Mouse (Mus musculus) cerebellum, postnatal 36 days (tissue): ENCODE data around the gene Tfb1m.

Source experiments
- DNase-seq, 2 experiments: peaks; one replicate each; pipeline ENCODE4 v3.0.0; 2021 to 2022; ENCODE audit warnings: mixed read lengths in 2 of 2

The Tfb1m gene

DNA sequence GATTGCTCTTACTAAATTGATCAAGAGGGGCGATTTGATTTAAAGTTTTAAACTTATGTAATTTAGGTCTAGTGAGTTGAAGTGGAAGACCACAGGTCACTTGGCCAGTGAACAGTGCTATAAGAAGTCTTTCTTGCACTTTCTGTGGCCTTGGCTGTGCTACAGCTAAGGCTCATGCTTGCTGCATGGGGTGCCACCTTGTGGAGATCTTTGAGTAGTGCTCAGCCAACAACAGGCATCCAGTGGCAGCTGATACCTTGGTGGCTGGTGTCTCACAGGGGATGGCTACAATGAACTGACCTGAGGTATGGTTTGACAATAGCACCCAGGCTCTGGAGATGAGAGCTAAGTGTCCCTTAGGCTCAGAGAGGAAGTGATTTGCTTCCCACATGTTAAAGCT lies 47.7 kb downstream of the Tfb1m start:
- peak; percentile 53 to 61 for DNase-seq

DNA sequence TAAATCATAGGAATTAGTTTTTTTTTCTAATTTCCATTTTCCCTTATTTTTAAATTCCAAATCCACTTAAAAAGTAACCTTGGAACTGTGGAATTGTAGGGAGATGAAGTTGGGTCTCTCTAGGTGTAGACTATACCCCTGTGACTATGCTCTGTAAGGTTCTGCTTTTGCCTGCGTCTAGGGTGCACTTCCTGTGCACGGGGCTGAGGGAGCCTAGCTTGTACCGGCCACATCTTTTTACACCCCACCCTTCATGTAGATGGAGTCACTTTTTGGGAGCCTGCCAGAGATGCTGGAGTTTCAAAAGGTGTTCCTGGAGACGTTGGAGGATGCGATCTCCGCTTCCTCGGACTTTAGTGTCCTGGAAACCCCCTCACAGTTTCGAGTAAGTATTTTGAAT lies 51.1 kb downstream of the Tfb1m start:
- no peak for DNase-seq

DNA sequence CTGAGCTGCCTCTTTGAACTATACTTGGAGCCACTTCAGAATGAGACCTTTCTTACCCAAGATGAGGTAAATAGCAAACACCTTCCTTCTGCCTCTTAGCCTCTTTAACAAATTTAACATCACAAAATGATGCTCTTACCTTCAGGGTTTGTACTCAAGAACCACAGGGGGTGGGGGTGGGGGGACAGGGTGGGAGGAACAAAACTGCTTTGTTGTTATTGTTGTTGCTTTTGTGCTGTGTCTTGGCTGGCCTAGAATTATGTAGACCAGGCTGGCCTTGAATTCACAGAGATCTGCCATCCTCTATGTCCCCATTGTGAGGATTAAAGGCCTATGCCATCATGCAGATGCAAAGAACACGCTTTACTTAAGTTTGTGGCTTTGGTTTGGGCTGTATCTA lies 51.9 kb downstream of the Tfb1m start:
- no peak for DNase-seq

DNA sequence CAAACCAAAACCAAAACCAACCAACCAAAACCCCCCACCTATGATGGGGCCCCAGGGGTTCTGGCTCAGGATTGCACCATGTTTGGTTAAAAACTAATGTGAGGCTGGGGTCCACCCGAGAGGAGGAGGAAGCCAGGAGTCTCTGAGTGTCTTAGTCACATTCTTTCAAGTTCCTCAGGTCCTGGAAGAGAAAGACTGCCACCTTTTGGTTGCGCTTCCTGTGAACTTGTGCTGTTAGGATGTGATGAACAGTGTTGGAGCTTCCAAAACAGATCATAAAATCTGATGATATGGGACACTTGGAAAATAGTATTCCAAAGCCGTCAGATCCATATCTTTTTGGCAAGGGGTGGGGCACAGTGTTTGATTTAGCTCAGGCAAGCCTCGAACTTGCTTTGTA lies 56.6 kb downstream of the Tfb1m start:
- no peak for DNase-seq

DNA sequence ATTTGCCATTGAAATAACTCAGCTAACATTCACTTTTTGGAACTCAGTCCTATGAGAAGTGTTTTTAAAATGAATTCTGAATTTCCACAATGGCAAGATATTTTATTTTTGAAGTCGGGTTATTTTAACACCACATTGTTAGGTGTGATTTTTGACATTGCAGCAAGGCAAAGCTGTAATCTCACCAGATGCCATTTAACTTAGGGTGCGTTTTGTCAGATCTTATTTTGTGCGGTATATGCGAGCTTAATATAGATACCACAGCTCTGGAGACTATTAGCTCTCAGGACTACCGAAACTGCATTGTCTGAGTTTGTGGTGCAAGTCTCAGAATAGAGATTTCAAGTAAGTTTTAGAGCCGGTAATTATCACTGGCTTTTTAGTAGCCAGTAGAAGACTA lies 57.5 kb downstream of the Tfb1m start:
- DNase-seq = no peak

DNA sequence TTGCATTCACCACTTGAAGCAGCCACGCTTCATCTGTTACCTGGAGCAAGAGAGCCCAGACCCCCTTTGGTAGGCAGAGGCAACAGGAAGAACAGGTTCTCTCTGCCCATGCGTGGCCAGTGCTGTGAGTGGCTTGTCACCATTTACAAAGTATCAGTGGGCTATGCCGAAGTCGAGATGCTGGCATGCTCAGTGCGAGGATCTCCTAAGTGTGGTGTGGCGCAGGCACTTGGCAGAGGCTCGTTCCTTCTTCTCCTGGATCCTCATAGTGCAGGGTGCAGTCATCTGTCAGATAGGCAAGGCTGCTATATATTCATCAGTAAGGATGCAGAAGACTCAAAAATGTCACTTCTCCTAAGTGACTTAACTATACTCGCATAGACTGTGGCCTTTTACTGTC lies 58.1 kb downstream of the Tfb1m start:
- no peak for DNase-seq

DNA sequence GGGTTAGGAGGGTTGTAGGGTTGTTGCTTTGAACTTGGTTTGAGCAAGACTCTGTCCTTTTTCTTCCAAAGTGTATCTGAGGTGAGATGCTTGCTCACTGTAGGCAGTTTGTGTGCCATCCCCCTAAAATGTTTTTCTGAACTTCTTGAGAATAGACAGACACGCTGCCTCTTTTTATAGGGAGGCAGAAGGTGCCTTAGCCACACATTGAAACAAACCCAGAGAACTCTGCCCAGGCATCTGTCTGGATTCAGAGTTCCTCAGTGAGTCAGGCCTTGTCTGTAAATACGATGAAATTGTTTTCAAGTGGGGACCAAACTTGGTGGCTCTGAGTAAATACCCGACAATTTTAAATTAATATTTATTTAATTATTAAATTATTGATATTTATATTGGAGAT lies 59.0 kb downstream of the Tfb1m start:
- DNase-seq = no peak

DNA sequence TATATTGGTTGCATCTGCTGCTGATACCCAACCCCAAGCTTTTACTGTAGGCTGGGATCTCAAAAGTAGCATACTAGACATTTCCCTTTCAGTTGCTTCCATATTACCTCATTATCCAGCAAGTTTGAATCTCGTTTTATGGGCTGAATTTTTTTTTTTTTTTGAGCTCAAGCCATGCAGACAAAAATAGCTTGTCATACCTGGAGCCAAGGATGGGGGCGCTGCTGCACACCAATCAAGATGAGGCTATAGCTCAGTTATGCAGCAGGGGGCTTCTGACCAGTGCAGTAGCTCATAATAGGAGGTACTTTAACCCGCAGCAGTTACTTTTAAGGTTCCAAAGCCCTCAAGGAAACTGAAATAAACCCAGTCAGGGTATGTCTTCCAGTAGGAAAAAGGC lies 59.5 kb downstream of the Tfb1m start:
- DNase-seq = no peak

DNA sequence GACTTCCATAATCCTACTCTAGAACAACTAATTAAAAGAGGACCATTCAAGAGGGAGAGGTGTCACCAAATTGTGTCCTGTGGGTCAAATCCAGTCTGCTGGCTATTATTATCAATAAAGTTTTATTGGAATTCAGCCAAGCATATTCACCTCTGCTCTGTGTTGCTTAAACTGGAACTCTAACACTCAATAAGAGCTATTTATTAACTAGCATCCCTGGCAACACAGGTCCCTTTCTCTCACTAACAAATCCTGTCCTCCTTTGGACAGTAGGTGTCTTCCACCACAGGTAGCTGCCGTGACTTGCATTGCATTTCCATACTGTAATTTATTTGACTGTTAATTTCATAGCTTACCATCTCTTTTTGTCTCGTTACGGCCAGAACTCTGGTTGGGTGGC lies 61.5 kb downstream of the Tfb1m start:
- DNase-seq = no peak

DNA sequence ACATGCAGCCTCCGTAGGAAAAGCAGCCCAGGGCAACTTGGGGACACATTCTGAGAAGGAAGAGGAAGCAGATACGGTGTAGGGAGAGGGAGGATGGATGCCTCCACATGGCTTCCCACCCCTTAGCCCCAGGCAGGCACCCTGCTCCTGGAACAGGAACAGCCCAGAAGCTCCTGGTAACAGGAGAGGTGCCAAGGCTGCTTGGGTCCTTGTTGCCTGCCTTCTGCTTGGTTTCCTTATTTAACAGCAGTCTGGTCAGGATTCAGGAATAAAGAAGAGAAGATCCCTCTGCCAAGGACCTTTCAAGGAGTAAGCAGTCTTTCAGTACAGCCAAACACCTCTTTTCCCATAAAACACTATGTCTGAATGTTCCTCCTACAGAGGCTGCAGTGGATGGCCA lies 62.0 kb downstream of the Tfb1m start:
- DNase-seq = no peak

DNA sequence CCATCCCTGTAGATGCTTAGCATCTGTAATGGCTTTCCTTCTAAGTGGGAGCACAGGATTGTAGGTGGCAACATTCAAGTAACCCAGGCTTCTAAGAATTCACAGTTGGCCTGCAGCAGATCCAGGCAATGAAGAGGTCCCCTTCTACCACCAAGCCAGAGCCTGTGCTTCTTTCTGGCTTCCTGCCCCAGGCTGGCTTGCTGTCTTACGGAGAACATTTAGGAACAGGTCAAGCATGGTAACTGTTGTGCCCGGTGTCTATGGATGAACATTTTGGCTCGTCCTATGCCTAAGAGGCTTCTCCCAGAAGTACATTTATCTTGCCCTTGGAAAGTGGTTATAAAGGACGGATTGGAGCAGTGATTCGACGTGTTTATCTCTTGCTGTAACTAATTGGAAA lies 65.9 kb downstream of the Tfb1m start:
- DNase-seq = no peak

DNA sequence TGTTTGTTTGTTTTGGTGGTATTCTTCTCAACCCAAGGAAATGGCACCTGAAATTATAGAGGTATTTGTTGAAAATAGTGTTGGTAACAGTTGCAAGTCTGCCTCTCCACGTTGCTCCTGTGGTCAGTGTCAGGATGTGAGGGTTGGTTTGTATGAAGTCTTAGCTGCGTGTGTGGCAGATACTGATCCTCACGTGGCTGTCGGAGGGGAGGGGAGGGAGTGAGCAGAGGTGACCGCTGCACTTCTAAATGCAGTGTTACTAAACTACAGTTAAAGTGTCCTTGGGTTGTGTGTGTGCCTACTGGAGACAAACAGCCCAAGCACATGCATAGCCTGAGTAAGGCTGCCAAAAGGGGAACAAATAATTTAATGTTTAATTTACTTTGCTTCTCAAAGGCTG lies 66.5 kb downstream of the Tfb1m start:
- DNase-seq = no peak

DNA sequence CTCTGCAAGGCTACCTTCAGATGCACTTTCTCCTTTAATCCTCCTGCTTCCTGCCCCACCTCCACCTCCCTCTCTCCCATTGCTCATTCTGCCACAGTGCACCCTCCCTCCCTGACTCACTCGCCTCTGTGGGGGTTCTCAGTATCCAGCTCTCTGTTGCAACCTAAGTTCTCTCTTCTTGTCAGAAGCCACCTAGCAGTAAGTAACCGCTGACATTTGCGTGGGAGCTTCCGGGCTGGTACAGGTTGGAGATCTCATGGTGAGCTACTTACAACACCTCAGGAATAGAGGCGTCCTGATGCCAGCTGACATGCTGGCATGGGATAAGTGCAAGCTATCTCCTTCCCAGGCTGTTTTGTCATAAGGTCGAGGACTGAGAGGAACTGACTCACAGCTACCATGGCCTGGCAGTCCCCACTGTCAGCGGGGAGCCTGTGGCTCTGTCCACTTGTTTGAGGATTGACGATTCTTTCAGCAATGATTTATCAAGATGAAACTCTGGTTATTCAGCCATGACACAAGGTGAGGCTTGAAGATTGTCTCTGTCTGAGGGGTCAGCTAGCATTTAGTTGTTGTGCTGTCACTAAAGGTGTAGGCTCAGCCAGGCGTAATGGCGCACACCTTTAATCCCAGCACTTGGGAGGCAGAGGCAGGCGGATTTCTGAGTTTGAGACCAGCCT lies 67.2 kb downstream of the Tfb1m start:
- DNase-seq = no peak

DNA sequence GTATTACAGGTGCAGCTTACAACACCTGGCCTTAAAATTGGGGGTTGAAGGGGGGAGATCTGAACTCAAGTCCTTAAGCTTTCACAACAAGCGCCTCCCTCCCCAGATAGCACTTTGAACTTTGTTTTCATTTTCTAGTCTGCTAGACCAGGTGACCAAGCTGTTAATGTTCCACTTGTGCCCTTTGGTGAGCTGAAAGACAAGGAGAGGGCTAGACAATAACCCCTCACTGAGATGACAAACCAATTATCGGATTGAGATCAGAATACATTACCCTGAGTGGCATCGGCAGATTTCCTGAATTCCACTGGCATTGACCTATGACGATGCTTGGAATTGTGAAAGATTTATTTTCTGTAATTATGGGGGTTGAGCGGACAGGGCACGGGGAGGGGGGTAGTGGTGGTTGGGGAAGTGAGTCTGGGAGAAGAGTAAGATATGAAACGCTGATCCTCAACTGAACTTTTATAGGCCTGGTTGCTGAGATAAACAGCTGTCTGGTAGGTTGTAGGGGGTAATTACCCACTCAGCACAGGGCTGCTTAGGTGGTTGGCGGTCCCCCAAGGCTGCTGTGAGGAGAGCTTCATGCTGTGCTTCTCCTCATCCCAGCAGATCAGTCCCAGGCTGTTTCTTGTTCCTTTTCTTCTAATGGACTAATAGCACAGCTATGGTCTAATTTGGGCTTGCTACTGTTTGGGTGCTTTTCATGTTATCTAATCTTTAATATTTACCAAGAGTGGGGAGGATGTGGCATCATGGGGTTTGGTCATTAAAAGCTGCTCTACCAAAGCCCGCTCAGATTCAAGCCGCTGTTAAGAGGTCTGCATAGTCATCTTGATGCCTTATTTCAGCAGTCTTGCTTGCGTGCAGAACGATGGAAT lies 69.6 kb downstream of the Tfb1m start:
- DNase-seq = no peak

DNA sequence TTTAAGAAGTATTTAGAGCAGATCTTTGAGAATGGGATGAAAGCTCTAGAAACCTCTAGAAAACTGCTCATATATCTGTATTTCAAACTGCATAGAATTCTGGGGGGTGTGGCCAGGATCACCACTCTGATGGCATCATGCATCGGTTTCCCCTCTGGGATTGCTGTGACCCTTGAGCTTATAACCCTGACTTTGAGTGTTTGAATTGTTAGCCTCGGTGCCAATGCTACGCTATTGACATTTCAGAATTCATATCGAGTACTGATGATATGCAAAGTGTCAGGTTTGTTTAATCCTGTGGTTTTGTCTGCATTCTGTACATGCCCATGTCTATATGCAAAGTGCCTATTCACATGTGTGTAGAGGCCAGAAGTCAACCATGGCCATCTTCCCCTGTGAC lies 70.4 kb downstream of the Tfb1m start:
- no peak for DNase-seq

DNA sequence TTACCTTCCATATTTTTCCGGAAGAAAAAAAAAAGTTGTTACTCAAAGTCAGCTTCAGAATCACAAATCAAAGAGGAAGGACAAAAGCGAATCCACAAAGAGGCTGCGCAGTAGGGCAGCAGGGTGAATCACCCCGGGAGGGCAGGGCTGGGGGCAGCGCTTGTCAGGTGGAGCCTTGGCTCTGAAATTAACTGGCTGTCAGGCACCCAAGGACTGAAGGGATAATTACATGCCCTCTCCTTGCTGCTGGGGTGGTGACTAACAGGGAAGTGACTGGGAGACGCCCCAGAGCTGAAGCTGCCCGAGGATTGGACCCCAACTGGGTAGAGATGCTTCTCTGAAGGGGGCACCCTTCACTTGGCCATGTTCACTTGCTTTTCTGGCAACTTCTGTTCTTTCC lies 71.7 kb downstream of the Tfb1m start:
- no peak for DNase-seq

DNA sequence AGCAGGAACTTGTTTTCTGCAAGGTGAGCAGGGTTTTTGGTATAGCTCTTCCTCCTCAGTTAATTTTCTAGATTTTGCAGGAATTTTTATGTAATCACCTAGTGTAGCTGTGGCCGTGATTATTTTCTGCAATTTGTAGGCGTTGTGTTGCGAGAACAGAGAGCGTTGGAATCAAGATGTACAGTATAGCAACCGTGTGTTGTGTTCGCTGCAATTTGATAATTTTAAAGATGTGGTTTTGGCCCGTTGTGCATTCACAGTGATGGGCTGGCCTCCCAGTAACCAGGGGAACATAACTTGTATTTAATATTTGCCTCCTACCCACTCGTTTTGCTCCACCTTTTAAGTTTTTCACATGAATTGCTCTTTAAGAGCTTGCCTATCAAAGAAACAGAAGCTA lies 74.5 kb downstream of the Tfb1m start:
- no peak for DNase-seq

DNA sequence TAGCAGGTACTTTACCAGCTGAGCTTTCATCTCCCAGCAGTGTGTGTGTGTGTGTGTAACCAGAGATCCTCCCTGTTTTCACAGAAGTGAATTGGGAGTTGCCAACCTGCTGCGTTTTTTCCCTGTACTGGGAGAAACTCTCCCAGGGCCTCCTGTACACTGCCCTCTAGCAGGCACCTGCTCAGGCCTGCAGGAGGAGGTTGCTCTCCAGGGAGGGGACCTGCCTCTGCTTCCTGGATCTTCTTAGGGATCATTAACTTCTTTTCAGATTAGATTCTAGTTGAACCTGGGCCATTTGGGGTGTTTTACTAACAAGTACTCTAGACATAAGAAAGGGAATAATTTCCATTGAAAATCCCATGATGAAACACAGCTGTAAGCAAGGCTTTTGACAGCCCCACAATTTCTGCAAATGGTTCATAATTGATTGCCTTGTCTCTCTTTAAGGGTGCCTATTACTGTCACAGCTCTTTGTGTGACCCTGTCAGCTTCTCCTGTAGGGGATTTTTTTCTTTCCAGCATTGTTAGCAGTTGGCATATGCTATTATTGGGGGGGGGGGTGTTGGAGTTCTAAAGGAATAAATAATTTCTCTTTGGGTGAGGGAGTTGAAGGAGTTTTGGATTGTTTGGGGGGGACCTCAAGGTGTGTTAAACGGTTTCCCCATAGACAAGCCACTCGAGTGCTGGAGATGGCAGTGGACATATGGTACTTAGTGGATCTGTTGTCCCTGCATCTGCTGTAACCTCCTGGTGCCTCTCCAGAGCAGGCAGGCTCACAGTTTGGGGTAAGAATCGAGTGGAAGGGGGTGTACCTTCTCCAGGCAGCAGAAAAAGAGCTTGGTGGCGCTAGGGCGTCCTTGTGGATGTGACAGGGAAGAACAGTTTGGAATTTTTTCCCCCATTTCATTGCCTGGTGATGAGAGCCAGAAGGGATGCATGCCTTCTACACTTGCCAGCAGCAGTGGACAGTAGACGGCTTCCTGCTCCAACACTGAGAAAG lies 75.7 kb downstream of the Tfb1m start:
- DNase-seq = peak; percentile 31 to 39

DNA sequence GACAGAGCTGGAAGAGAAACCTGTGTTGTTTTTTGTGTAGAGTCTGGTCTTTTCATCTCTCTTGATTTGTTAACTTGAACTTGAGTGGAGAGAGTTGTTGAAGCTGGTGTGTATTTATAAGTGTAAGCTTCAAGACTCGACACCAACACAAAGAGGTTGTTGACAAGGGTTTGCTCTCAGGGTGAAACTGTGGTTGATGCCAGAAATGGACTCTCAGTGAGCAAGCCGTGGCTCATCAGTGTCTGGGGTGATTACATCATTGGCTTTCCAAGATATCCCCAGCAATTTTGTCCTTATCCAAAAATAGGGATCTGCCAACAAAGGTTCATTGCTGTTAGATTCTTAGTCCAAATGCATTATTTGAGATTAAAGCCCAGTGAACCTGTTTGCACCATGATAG lies 81.0 kb downstream of the Tfb1m start:
- no peak for DNase-seq

DNA sequence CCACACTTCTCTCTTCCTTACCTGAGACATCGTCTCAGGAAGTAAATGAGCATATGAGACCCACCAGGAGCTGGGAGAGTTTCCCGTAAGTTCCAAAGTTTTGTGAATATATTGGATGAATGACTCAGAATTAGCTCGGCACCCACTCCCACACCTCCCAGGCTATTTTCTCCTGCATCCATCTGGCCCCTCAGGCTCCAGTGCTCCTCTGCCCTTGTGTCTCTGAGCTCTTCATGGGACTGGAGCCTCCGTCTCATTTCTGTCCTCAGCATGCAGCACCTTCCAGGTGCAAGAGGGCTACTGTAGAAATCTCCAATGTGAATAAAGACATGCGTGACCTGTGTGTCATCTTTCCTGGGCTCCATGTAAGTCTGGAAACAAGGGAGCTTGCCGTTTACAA lies 85.6 kb downstream of the Tfb1m start:
- no peak for DNase-seq
